Mouse (Mus musculus): Measurements from ENCODE around the gene Sugp1. TPM values are rescaled to one million over a fixed set of nuclear protein-coding genes. Genes with fewer than 3 reads are reported as not detected.

Sugp1 gene
- polyA plus RNA-seq, 1 experiment from 2014 or later: 32.4 TPM

Small RNA genes lying within 50 kb of the gene (microRNA-seq; reads per million reads assigned to microRNA genes)
- gene Mir7066 (ENCODE audit: borderline number of aligned reads): not detected

Other genes with a start within 250 kb of the Sugp1 start
- 9.5 and 10.9 TPM in 2 replicates for gene Gmip, start 234.1 kb upstream of the Sugp1 start, polyA plus RNA-seq (2014; fragmentation: Nextera tagmentation; extraction: Ambion mirVana)
- 0.44 and 0.49 TPM in 2 replicates for gene Lpar2, start 220.4 kb upstream of the Sugp1 start, polyA plus RNA-seq (2014; fragmentation: Nextera tagmentation; extraction: Ambion mirVana)
- 5.6 and 6.3 TPM in 2 replicates for gene Pbx4, start 210.3 kb upstream of the Sugp1 start, polyA plus RNA-seq (2014; fragmentation: Nextera tagmentation; extraction: Ambion mirVana)
- gene Cilp2, start 155.1 kb upstream of the Sugp1 start, polyA plus RNA-seq (2014; fragmentation: Nextera tagmentation; extraction: Ambion mirVana): 0.48 and 0.56 TPM in 2 replicates
- gene Tssk6, start 140.6 kb upstream of the Sugp1 start, polyA plus RNA-seq (2014; fragmentation: Nextera tagmentation; extraction: Ambion mirVana): 4.5 and 5.2 TPM in 2 replicates
- gene Ndufa13, start 140.3 kb upstream of the Sugp1 start, polyA plus RNA-seq (2014; fragmentation: Nextera tagmentation; extraction: Ambion mirVana): 145 and 159 TPM in 2 replicates
- 1.7 and 1.9 TPM in 2 replicates for gene Yjefn3, start 140.1 kb upstream of the Sugp1 start, polyA plus RNA-seq (2014; fragmentation: Nextera tagmentation; extraction: Ambion mirVana)
- 72.6 and 75.3 TPM in 2 replicates for gene Gatad2a, start 46.4 kb upstream of the Sugp1 start, polyA plus RNA-seq (2014; fragmentation: Nextera tagmentation; extraction: Ambion mirVana)
- 42.1 and 46.5 TPM in 2 replicates for gene Mau2, start 79 bp upstream of the Sugp1 start, polyA plus RNA-seq (2014; fragmentation: Nextera tagmentation; extraction: Ambion mirVana)
- 0.60 and 0.82 TPM in 2 replicates for gene Tm6sf2, start 30.1 kb downstream of the Sugp1 start, polyA plus RNA-seq (2014; fragmentation: Nextera tagmentation; extraction: Ambion mirVana)
- 0.27 and 0.64 TPM in 2 replicates for gene Hapln4, start 40.6 kb downstream of the Sugp1 start, polyA plus RNA-seq (2014; fragmentation: Nextera tagmentation; extraction: Ambion mirVana)
- 0.08 and 0.15 TPM in 2 replicates for gene Ncan, start 78.1 kb downstream of the Sugp1 start, polyA plus RNA-seq (2014; fragmentation: Nextera tagmentation; extraction: Ambion mirVana)
- gene Nr2c2ap, start 88.5 kb downstream of the Sugp1 start, polyA plus RNA-seq (2014; fragmentation: Nextera tagmentation; extraction: Ambion mirVana): 32.9 and 35.4 TPM in 2 replicates
- 15.2 and 16.7 TPM in 2 replicates for gene Rfxank, start 96.3 kb downstream of the Sugp1 start, polyA plus RNA-seq (2014; fragmentation: Nextera tagmentation; extraction: Ambion mirVana)
- gene Borcs8, start 96.7 kb downstream of the Sugp1 start, polyA plus RNA-seq (2014; fragmentation: Nextera tagmentation; extraction: Ambion mirVana): 38.6 and 46.2 TPM in 2 replicates
- gene Mef2b, start 96.9 kb downstream of the Sugp1 start, polyA plus RNA-seq (2014; fragmentation: Nextera tagmentation; extraction: Ambion mirVana): 0.45 and 0.51 TPM in 2 replicates
- gene Tmem161a, start 129.5 kb downstream of the Sugp1 start, polyA plus RNA-seq (2014; fragmentation: Nextera tagmentation; extraction: Ambion mirVana): 53.1 and 53.4 TPM in 2 replicates
- 7.1 and 7.9 TPM in 2 replicates for gene Slc25a42, start 169.5 kb downstream of the Sugp1 start, polyA plus RNA-seq (2014; fragmentation: Nextera tagmentation; extraction: Ambion mirVana)
- gene Sugp2, start 191.4 kb downstream of the Sugp1 start, polyA plus RNA-seq (2014; fragmentation: Nextera tagmentation; extraction: Ambion mirVana): 33.0 and 40.8 TPM in 2 replicates
- gene Armc6, start 191.7 kb downstream of the Sugp1 start, polyA plus RNA-seq (2014; fragmentation: Nextera tagmentation; extraction: Ambion mirVana): 34.8 and 35.0 TPM in 2 replicates
- gene Homer3, start 240.0 kb downstream of the Sugp1 start, polyA plus RNA-seq (2014; fragmentation: Nextera tagmentation; extraction: Ambion mirVana): 33.9 and 37.9 TPM in 2 replicates